Mouse (Mus musculus): ENCODE measurements at regions not wholly inside any gene's neighbourhood (a gene's known extent, or its start where the extent isn't known, plus 50 kb on each side); places are given as distances from the start of the nearest gene placed in this dataset.
"Not testable (repeated sequence)": the region's sequence is repeated elsewhere in the genome, so short reads cannot be mapped to it uniquely, and the experiment has no call there.

DNA sequence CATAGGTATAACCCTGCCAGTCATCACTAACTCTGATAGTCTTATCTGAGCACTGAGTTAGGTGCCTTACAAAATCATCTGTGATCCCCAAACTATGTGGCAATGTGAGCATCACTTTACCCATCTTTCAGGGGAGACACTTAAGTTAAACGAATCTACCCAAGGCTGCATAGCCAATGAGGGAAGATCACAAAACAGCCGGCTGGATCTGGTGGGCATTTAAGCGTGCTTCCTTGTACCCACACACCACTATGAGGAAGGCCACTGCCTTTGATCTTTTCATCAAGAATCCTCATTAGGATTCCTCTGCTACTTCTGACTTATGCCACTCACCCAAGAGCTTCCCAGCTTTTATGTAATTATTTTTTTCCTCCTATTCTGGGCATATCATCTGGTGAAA, 257.1 kb upstream of the Pik3r1 start:
- no peak for DNase-seq (ENCODE audit: low spot score in 2 of 2)

DNA sequence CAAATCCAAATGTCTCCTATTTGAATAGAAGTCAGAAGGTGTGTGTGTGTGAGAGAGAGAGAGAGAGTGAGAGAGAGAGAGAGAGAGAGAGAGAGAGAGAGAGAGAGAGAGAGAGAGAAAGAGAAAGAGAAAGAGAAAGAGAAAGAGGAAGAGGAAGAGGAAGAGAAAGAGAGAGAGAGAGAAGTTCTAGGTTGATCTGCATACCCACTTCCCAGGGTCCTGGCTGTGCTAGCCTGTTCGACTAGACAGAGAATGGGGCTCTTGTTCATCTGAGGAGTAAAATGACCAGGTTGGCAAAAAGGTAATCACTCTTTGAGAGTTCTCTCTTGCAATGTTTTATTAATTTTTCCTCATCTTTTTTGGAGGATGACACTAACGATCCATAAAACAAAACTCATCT, 257.5 kb upstream of the Pik3r1 start:
- not testable (repeated sequence) for DNase-seq (ENCODE audit: low spot score in 2 of 2)

DNA sequence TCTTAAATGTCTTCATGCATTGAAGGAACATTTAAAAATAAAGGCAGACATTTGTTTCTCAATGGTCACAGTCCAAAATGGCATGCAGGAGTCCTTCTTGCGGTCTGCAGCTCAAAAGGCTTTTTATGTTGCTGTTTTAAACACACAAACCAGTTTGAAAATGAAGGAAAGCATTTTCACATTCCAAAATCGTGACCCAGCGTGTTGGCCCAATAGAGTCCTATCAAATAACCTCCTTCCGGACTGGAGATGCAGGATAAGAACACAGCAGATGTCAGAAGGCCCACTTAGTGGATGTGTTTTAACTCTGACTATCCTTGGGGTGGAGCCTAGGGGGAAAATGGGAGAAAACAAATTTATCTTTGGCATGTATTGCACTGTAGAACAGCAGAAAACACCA, 263.4 kb upstream of the Pik3r1 start:
- no peak for DNase-seq (ENCODE audit: low spot score in 2 of 2)

DNA sequence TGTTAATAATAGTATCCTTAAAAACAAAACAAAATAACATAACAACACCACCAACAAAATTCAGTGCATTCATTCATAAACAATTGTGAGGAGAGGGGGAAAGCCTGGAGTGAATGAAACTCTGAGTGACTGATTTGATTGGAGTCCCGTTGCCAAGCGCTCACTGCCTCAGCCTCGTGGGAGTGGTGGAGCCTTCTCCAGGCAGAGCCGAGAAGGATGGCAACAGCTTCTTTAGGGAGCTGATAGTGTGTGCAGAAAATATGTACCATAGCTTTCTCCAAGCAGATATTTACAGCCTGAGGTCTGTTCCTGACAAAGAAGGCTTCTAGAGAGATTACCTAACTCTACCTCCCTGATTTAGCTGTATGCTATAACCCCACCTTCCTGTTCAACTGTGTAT, 266.5 kb upstream of the Pik3r1 start:
- DNase-seq (ENCODE audit: low spot score in 2 of 2), result no peak

DNA sequence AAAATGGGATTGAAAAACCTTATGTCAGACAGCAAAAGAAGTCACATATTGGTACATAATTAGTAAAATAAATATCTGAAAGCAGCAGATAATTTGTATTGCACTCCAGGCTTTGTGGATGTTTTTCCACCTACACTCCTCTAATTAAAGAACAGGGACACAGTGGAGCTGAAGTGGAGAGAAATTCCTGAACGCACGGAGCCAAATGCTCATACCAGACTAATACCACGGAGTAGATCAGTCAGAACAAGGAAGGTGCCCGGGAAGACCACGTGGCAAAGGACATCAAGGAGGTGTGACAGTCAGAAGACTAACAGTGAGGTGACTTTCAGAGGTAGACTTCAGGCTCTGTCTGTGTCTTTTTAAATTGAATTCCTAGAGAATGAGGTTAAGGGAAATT, 268.0 kb upstream of the Pik3r1 start:
- DNase-seq (ENCODE audit: low spot score in 2 of 2), result peak in 1 of 2 experiments; percentile 5

DNA sequence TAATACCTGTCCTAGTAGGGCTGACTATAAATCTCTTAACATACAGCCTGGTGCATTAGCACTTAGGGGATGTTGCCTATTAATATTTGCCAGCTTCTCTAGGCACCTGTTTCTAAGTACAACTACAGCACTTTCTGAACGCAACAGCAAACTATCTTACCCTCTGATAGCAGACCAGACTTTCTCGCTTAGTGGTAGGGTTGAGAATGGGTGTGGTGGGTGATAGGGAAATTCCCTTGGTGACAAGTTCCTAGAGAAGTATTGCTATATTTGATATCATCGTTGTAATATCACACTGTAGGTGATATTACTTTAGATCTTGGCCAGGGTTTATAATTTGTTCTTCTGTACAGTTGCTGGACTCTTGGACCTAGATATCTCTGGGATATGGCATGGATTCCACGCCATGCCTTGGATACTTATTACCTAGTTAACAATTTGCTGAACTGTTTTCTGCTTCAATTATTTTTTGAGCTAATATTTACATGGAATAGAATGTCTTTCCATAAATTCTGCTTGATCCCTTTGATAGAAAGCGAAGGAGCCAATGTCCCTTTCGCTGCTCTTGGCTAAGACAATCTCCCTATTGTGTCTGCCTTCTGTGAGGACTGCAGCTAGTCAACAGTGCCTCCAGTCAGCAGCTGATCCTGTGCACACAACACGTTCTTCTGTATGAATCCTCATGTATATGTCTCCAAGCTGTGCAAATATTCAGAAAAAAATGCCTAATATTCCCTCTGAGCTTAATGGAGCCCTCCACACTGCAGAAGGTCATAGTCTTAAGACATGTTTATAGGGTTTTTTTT, 269.0 kb upstream of the Pik3r1 start:
- no peak for DNase-seq (ENCODE audit: low spot score in 2 of 2)

DNA sequence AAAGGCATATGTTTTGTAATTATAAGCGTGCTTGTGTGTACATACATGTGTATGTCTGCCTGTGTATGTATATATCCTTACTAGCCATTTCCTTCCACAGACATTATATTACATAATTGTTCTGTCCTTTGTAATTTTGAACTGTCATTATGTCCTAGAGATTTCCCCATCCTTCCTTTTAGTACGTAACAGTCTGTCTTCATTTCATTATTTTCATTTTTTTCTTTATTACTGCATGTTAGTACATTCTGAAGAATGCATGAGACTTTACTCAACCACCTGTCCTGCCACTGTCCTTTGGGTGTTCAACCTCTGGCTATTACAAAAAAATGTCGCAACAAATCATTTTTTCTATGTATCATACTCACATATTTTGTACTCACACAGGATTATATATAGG, 292.2 kb upstream of the Pik3r1 start:
- no peak for DNase-seq (ENCODE audit: low spot score in 2 of 2)

DNA sequence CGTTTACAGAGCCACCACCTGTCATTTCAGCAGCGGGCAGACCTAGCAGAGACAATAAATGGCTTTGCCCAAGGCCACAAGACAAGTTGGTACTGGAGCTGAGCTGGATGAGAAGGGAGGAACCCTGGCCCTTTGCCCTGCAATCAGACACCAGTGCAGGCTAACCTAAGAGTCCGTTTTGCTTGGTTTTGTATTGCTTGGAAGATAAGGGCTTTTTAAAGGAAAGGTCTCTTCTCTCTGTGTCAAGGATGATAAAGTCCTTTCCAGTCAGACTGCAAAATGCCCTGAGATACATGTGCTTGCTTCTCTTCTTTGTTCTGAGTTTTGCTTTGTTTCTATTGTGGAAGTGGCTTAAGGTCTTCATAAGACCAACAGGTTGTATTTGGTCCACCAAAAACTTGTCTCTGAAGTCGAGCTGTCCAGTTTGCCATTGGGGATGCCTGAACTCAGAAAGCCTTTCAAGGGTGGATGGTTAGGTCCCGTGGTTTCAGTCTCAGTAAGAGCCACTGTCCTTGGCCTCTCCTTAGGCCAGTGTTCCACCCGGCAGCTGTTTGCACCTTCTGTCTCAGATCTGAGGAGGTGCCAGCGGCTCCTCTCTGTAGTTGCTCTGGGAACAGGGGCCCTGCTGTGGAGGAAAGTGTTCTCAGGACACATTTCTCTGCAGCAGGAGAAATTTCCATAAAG, 296.7 kb upstream of the Pik3r1 start:
- DNase-seq (ENCODE audit: low spot score in 2 of 2), result no peak

DNA sequence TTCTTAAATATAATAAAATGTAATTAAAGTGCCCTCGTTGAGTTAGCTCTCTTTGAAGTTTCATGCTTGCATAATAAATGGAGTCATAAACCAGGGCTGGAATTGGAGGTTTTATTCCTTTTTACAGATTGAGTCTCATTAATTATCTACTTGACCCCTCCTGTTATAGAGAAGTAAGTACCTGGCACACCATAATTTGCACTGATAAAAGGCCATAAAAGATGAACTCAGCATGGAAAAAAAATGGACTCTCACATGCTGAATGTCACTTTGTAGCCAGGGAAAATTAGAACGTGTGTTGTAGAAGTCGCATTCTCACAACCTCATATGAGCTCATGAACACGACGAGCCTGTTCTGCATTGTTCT, 297.2 kb upstream of the Pik3r1 start:
- DNase-seq (ENCODE audit: low spot score in 2 of 2), result no peak

DNA sequence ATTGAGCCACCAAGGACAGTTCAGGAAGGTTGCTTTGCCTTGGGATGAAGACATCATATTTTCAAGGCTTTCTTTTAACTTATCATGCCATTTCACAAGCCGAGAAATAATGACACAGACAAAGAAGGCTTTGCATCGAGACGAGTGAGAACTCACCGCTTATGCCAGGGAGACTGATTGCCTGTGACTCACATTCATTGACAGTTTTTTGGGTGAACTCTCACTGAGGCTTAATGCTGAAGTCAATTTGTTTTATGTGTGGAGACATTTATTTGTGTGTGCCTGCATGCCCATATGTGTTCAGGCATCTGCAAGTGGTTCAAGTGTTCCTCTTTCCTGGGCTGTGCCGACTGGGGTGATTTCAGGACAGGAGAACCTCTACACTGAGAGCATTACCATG, 297.8 kb upstream of the Pik3r1 start:
- DNase-seq (ENCODE audit: low spot score in 2 of 2), result no peak

DNA sequence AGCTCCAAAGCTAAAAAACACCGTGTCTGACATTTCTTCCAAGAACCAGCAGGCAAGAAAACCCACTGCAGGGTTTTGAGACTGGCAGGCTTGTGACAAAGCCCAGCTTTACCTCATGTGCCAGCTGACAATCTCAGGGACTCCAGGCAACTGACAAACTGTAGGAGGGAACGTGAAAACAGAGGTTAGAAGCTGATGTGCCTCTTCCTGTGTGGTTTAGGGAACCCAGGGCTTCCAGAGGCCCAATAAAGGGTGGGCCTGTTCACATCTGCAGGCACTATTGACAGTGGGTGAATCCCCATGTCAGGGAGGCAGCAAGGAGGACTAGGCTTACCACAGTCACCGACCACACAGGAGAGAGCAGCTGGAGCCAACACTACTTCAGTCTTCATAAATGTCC, 302.7 kb upstream of the Pik3r1 start:
- no peak for DNase-seq (ENCODE audit: low spot score in 2 of 2)

DNA sequence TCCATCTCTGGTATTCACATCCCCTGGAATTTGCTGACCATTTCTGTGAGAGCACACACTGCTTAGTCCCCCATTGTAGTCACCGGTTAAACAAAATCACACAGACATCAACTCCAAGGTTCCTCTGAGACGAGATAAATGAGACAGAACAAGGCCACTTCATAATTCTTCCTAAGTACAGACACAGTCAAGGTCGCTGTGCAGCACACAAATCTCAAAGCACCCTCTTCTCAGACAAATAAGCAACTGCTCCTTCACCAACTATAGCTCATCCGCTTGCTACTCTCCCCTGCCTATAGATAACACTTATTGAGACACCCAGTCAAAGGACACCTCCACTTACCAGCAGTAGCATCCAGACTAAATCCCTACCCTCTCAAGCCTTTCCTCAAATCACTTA, 304.3 kb upstream of the Pik3r1 start:
- no peak for DNase-seq (ENCODE audit: low spot score in 2 of 2)

DNA sequence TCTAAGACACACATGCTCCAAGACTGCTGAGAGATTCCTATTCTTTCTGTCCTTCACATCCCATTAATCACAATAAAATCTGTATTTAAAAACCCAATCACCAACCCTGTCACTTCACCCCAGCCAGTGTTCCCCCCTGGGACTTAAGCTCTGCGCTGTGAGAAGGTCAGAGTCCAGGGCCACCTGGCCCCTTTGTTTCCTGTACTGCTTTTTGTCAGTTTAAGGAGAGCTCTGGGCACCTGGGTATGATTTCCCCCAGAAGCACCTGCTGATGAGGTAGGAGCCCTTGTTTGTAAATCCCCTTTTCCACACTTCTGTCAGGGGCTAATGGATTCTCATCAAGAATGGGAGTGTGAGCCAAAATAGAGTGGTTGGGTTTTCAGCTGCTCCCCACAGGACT, 319.7 kb upstream of the Pik3r1 start:
- no peak for DNase-seq (ENCODE audit: low spot score in 2 of 2)

DNA sequence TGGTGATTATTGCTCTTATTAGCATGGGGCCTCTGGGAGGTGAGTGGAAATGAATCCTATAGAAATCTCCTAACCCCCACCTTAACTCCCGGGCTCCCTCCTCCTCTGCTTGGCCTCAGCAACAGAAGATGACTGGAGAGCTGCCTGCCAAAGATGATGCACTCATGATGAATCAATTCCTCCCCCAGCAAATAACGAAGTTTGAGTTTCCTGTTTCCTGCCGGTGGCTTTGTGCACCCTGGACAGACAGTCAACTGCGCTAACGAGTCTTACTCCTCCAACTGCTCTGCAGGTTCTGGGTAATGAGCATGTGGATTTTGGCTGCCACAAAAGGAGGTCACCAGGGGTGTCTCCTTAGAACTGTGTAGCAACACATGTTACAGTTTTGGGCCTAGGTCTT, 321.5 kb upstream of the Pik3r1 start:
- DNase-seq (ENCODE audit: low spot score in 2 of 2), result no peak

DNA sequence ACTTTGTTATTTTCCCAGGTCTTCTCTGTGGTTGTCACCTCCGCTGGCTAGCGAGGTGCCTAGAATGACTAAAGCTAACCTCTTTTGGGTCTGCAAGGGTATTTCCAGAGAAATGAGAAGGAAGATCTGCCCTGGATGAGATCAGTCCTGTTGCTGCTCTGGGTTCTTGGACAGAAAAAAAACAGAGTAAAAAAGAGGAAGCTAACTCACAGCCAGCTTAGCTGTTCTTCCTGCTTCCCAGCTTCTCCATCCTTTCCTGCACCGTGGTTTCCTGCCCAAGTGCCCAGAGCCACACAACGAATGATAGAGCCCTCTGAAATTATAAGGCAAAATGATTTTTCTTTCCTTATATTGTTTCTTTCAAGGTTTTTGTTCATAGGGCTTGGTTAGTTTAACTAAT, 326.2 kb upstream of the Pik3r1 start:
- no peak for DNase-seq (ENCODE audit: low spot score in 2 of 2)

DNA sequence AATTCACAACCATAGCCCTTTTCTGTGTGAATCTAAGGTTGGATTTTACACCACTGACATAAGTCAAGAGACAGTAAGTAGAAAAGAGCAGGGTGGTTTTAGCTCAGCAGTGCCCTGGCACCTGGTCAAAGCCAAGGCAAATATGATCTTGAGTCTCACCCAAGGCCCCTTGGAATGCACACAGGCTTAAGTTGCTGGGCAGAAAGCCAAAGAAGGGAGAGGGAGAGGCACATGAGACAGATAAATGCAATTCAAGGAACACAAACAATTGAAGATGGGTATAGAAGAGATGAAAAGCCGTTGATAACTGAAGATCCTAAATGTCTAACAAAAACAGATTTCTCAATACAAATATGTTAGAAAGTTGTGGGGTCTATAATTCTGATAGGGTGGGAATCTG, 335.1 kb upstream of the Pik3r1 start:
- DNase-seq (ENCODE audit: low spot score in 2 of 2), result no peak

DNA sequence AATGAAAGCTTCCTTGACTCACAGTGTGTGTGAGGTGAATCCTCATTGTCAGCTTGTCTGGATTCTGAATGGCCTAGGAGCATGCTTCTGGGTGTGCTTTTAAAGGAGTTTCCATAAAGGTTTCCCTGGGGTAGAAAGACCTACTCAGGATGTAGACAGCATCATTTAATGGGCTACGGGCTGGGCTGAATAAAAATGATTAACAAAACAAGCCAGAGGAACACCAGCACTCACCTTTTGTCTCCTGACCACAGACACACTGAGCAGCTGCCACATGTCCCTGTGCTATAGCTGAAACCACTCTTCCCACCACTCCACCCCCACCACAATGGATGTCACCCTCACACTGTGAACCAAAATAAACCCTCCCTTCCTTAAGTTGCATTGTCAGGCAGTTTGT, 338.2 kb upstream of the Pik3r1 start:
- DNase-seq (ENCODE audit: low spot score in 2 of 2), result no peak

DNA sequence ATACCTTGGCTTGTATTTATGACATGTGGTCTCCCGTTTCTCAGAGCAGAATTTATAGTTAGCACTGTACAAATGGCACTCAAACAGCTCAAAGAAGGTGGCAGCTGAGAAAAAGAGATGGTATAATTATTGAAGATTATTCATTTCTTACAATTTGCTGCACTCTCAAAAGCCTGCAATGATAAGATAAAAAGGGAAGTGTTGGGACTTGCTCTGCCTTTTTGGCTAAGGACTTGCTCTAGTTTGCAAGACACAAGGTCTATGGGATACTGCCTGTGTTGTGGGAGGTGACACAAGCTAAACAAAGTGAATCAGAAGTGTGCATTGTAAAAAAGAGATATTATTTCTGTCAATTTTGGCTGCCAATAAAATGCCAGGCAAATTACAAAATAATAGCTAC, 340.2 kb upstream of the Pik3r1 start:
- no peak for DNase-seq (ENCODE audit: low spot score in 2 of 2)

DNA sequence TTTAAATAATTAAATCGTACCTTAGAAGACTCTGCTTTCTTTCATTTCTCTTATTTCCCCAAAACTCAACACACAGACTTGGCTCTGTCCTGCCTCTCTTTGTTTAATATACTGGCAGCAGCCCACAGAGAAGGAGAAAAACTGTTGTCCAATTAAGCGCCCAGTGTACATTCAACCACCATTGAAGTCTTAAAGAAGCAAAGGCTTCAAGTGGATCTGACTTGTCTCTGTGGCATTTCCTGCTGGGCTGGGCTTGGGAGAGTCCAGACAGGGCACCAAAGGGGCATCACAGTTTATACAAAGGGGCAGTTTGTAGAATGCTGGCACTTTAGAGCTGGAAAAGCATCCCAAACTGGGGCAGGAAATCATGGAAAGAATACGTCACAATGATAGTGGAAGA, 340.9 kb upstream of the Pik3r1 start:
- no peak for DNase-seq (ENCODE audit: low spot score in 2 of 2)

DNA sequence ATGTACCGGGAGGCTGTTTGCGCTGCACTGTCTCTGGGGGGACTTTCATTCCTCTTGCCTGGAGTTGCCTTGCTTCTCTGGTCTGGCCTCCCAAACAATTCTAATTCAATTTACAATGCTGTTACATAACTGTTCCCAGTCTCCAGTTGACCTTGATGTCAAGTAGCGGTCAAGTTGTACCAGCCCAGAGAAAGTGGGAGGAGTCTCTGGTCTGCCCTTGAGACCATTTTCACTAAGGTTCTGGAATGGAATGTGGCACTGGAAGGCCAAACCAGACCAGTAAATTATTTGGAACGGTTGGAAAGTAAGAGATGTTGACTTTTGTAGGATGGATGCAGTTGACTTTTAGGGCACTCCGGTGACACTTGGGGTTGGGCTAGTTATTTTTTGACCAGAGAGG, 345.9 kb upstream of the Pik3r1 start:
- DNase-seq (ENCODE audit: low spot score in 2 of 2), result no peak

DNA sequence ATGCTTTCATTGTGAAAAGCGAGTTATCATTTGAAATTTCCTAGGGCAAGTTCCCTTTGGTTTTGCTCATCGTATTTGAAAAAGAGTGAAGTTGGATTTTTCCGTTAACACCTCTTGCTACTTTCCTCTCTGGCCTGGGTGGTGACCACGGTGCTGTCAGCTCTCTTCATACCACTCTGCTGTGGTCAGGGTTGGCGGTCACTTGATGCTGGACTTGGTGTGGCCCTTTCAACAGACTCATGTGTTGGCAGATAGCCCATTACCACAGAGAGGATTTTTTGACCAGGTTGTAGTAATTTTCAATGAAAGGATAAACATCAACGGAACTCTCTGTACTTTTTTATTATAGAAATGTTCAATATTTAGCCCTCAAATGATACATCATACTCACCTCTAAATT, 354.3 kb upstream of the Pik3r1 start:
- DNase-seq (ENCODE audit: low spot score in 2 of 2), result no peak

DNA sequence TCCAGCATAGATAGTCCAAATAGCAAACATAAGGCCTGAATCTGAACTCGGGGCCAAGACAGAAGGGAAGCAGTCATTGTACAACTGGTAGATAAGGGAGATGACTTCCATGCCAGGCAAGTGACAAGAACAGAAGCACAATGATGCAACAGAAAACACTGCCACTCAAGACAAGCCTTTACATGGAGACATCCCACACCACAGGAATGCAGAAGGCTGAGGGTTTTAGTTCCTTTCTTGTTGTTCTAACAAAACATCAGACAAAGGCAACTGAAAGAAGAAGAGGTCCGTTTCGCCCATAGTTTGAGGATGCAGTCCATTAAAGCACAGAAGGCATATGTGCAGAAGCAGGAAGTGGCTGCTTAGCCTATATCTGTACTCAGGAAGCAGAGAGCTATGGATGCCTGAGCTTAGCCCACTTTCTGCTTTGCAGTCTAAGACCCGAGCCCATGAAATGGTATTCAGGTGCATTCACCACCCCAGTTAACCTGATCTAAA, 360.0 kb upstream of the Pik3r1 start:
- no peak for DNase-seq (ENCODE audit: low spot score in 2 of 2)

DNA sequence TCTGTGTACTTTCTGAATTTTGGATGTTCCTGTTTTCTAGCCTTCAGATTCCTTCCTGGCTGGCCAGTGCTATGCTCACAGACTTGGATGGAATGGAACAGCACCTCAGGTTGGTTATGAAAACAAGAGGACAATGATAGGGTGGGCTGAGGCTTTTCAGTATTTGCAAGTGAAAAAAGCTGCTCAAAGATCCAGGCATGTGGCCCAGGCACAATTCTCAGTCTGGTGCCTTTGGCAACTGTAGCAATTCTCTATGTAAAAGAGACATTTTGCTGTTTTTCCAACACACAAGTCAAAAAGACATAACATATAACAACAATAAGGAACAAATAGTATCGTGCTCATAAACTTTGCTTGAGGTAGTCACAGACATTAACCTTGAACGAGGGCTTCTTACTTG, 363.4 kb upstream of the Pik3r1 start:
- no peak for DNase-seq (ENCODE audit: low spot score in 2 of 2)

DNA sequence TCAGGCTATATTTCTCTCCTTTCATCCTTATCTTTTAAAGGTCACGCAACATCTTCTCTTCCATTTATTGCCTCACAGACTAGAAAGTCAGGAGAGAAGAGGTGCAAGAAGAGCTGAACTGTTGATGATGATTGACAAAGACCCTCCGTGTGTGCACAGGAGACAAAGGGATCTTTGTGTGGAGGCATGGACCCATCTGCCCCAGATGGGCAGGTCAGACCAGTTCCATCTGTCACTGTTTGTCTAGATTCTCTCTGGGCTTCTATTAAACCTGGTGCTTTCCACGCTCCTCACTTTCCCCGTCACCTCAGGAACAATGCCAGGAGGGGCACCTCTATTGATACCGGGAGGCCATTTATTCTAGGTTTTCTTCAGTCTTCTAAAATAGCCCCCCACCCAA, 364.1 kb upstream of the Pik3r1 start:
- DNase-seq (ENCODE audit: low spot score in 2 of 2), result no peak

All from left cerebral cortex, adult 9 months (tissue).